Mouse (Mus musculus) midbrain, embryonic 11.5 days (tissue): Measurements from ENCODE around the gene Abcc6. TPM values are rescaled to one million over a fixed set of nuclear protein-coding genes. Genes with fewer than 3 reads are reported as not detected.
A peak's percentile ranks its signal among the peaks of the same experiment; 100 is the strongest.

Source experiments
- ATAC-seq: fragments of 200-750 bp; cut with Nextera tagmentation; 2 replicates; pipeline ENCODE4 v1.8.0; 2017; ENCODE audit warnings: moderate TSS enrichment, moderate library complexity; ENCODE audit not compliant: low FRiP score
- DNase-seq: peaks from one replicate; pipeline ENCODE4 v3.0.0; 2015; ENCODE audit warnings: low spot score; ENCODE audit errors: missing footprints
- H3K27ac ChIP-seq: fragments of 300-500 bp; sonication (generic); 2 replicates; pipeline ENCODE4 v1.5.1; 2014; ENCODE audit warnings: low read depth, low read length
- H3K27me3 ChIP-seq: fragments of 300-500 bp; sonication (generic); 2 replicates; pipeline ENCODE4 v1.6.1; 2014; ENCODE audit warnings: mild to moderate bottlenecking, low read length, moderate library complexity, mixed read lengths; ENCODE audit not compliant: control insufficient read depth, insufficient read depth
- H3K36me3 ChIP-seq: fragments of 300-500 bp; sonication (generic); 2 replicates; pipeline ENCODE4 v1.6.1; 2014; ENCODE audit warnings: mild to moderate bottlenecking, low read length, moderate library complexity, mixed read lengths; ENCODE audit not compliant: control insufficient read depth, insufficient read depth
- H3K4me1 ChIP-seq: fragments of 300-500 bp; sonication (generic); 2 replicates; pipeline ENCODE4 v1.6.1; 2014; ENCODE audit warnings: low read length; ENCODE audit not compliant: control insufficient read depth, insufficient read depth
- H3K4me2 ChIP-seq: fragments of 300-500 bp; sonication (generic); 2 replicates; pipeline ENCODE4 v1.6.1; 2014; ENCODE audit warnings: mild to moderate bottlenecking, moderate library complexity
- H3K4me3 ChIP-seq: fragments of 300-500 bp; sonication (generic); 2 replicates; pipeline ENCODE4 v1.5.1; 2014; ENCODE audit warnings: low read depth, low read length
- H3K9ac ChIP-seq: fragments of 300-500 bp; sonication (generic); 2 replicates; pipeline ENCODE4 v1.6.1; 2014; ENCODE audit warnings: low read length
- H3K9me3 ChIP-seq: fragments of 300-500 bp; sonication (generic); 2 replicates; pipeline ENCODE4 v1.6.1; 2016; ENCODE audit warnings: low read length; ENCODE audit not compliant: control insufficient read depth
- WGBS: fragments of 180-500 bp; shearing (Covaris S2); extraction: QIAGEN DNeasy Blood & Tissue Kit; methylation state at CpG from one replicate; pipeline ENCODE4 v1.1.7; 2014; 5-methylcytosine and 5-hydroxymethylcytosine counted together
- polyA plus RNA-seq: library from polyadenylated mRNA; unstranded; fragments of >200 nt; fragmentation: Nextera tagmentation; extraction: Ambion mirVana; gene quantifications from 2 replicates; pipeline ENCODE4 v1.2.1, GENCODE M21; 2014

The Abcc6 gene
- polyA plus RNA-seq, 1 experiment from 2014 or later: 0.44 TPM

GRCm38 (mm10) chr7:45921242-45921621, 108.9 kb downstream of the Abcc6 start, which contains the start of gene Emp3:
Emp3 (minus strand) TSS chr7:45921404.
- Histone ChIP-seq H3K4me2 (no peak within 1 kb of the TSS), H3K4me3 (no peak within 1 kb of the TSS), H3K4me1 (peaks cover 15% of the 10 kb centered on the region), H3K36me3 (no peaks in the 10 kb centered on the region), H3K9ac (0 out of 2 replicates have a peak within 1 kb of the TSS, but pooled peaks have one; percentile 33), H3K27me3 (no peaks in the 10 kb centered on the region), H3K9me3 (no peaks in the 10 kb centered on the region), H3K27ac (no peak within 1 kb of the TSS)
- DNase-seq (no peak), ATAC-seq (no peak)
- 56% methylated on average over 9 of the region's 9 CpGs for WGBS

GRCm38 (mm10) chr7:45920583-45921241, 109.4 kb downstream of the Abcc6 start:
- no peaks in the 10 kb centered on the region for H3K9me3 ChIP-seq
- WGBS: 64% methylated on average over 9 of the region's 9 CpGs
- H3K27me3 ChIP-seq: no peaks in the 10 kb centered on the region
- no peak overlapping the region for H3K4me3 ChIP-seq
- H3K36me3 ChIP-seq: no peaks in the 10 kb centered on the region
- no peak overlapping the region for H3K4me2 ChIP-seq
- ATAC-seq (no peak), DNase-seq (no peak)
- H3K4me1 ChIP-seq: peaks cover 18% of the 10 kb centered on the region
- H3K27ac ChIP-seq: no peak overlapping the region
- H3K9ac ChIP-seq: no peak overlapping the region

- no peak for DNase-seq
- H3K27ac ChIP-seq: no peak overlapping the region
- H3K36me3 ChIP-seq: no peaks in the 10 kb centered on the region
- no peak overlapping the region for H3K9ac ChIP-seq
- H3K9me3 ChIP-seq: no peaks in the 10 kb centered on the region
- no peak overlapping the region for H3K4me2 ChIP-seq
- H3K4me1 ChIP-seq: peaks cover 18% of the 10 kb centered on the region
- no peaks in the 10 kb centered on the region for H3K27me3 ChIP-seq
- 80% methylated on average over 4 of the region's 4 CpGs for WGBS
- ATAC-seq: no peak
- no peak overlapping the region for H3K4me3 ChIP-seq
Observed at GRCm38 (mm10) chr7:45919761-45920160, 110.3 kb downstream of the Abcc6 start.

GRCm38 (mm10) chr7:45919083-45919671, 110.9 kb downstream of the Abcc6 start:
- Histone ChIP-seq H3K36me3 (no peaks in the 10 kb centered on the region), H3K9ac (no peak overlapping the region), H3K4me1 (peaks cover 18% of the 10 kb centered on the region), H3K27me3 (no peaks in the 10 kb centered on the region), H3K4me3 (no peak overlapping the region), H3K4me2 (no peak overlapping the region), H3K9me3 (no peaks in the 10 kb centered on the region), H3K27ac (no peak overlapping the region)
- WGBS: 62% methylated on average over 12 of the region's 14 CpGs
- no peak for DNase-seq
- no peak for ATAC-seq

- 88% methylated on average over 15 of the region's 15 CpGs for WGBS
- no peak overlapping the region for H3K27ac ChIP-seq
Observed at GRCm38 (mm10) chr7:45917926-45918325, 112.2 kb downstream of the Abcc6 start.

More at GRCm38 (mm10) chr7:45917926-45918325, 112.2 kb downstream of the Abcc6 start:
- Histone ChIP-seq H3K9ac (no peak overlapping the region), H3K27me3 (no peaks in the 10 kb centered on the region), H3K4me3 (no peak overlapping the region), H3K4me2 (no peak overlapping the region), H3K36me3 (no peaks in the 10 kb centered on the region), H3K9me3 (no peaks in the 10 kb centered on the region), H3K4me1 (peaks cover 18% of the 10 kb centered on the region)
- ATAC-seq (no peak), DNase-seq (no peak)

Other genes with a start within 250 kb of the Abcc6 start
- 4.6 and 4.8 TPM in 2 replicates for gene Lmtk3, start 246.6 kb downstream of the Abcc6 start, polyA plus RNA-seq
- 1.5 and 2.4 TPM in 2 replicates for gene Sult2b1, start 245.6 kb downstream of the Abcc6 start, polyA plus RNA-seq
- gene Cyth2, start 215.7 kb downstream of the Abcc6 start, polyA plus RNA-seq: 224 and 225 TPM in 2 replicates
- 0.69 and 0.75 TPM in 2 replicates for gene Kcnj14, start 205.5 kb downstream of the Abcc6 start, polyA plus RNA-seq
- 64.0 and 67.9 TPM in 2 replicates for gene Grwd1, start 199.4 kb downstream of the Abcc6 start, polyA plus RNA-seq
- 76.7 and 84.0 TPM in 2 replicates for gene Kdelr1, start 157.5 kb downstream of the Abcc6 start, polyA plus RNA-seq
- 0.14 and 0.17 TPM in 2 replicates for gene Grin2d, start 151.9 kb downstream of the Abcc6 start, polyA plus RNA-seq
- gene Syngr4, start 133.6 kb downstream of the Abcc6 start, polyA plus RNA-seq: 0.63 and 1.3 TPM in 2 replicates
- gene Tmem143, start 133.4 kb downstream of the Abcc6 start, polyA plus RNA-seq: 3.0 and 3.2 TPM in 2 replicates
- 27.2 and 28.2 TPM in 2 replicates for gene Emp3, start 108.9 kb downstream of the Abcc6 start, polyA plus RNA-seq
- 2.0 and 2.4 TPM in 2 replicates for gene Ccdc114, start 106.2 kb downstream of the Abcc6 start, polyA plus RNA-seq
- gene Nomo1, start 3.4 kb upstream of the Abcc6 start, polyA plus RNA-seq: 13.9 and 14.1 TPM in 2 replicates
- gene Kcnj11, start 70.5 kb upstream of the Abcc6 start, polyA plus RNA-seq: 0.07 and 0.49 TPM in 2 replicates
- gene Abcc8, start 149.7 kb upstream of the Abcc6 start, polyA plus RNA-seq: 0.46 and 0.49 TPM in 2 replicates
- 2.6 and 2.8 TPM in 2 replicates for gene Ush1c, start 208.2 kb upstream of the Abcc6 start, polyA plus RNA-seq
- not detected in 2 replicates for gene Otog, start 210.7 kb upstream of the Abcc6 start, polyA plus RNA-seq